Mouse (Mus musculus): ENCODE data around the gene D17H6S53E. TPM values are rescaled to one million over a fixed set of nuclear protein-coding genes. Genes with fewer than 3 reads are reported as not detected.

The D17H6S53E gene
- polyA plus RNA-seq, 1 experiment from 2014 or later: 9.4 TPM

DNA sequence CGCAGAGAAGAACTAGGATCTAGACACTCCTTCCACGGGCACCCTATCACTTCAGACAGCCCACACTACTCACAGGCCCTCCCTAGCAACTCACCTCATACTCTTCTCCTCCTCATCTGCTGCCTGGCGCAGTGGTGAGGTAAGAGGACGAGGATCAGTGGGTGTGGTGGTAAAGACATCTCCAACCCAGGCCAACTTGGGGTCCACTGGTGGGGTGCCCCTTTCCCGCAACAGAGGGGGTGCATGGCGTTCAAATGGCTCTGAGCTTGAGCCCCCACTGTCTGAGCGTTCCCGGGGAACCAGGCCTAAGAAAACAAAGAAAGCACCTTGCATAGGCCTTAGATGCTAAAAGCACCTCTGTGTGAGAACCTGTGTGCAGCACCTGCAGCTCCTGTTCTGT, 31.1 kb downstream of the D17H6S53E start:
- Histone ChIP-seq H3K9ac (replicated peaks) (no peak overlapping the region), H3K4me1 (replicated peaks) (peaks cover 12% of the 10 kb centered on the region), H3K36me3 (peaks cover 100% of the 10 kb centered on the region), H3K9me3 (no peaks in the 10 kb centered on the region), H3K27ac (no peak overlapping the region), H3K4me2 (replicated peaks) (no peak overlapping the region), H3K27me3 (no peaks in the 10 kb centered on the region), H3K4me3 (replicated peaks) (no peak overlapping the region)
- WGBS: 96% methylated on average over 8 of the region's 8 CpGs
- no peak for ATAC-seq

DNA sequence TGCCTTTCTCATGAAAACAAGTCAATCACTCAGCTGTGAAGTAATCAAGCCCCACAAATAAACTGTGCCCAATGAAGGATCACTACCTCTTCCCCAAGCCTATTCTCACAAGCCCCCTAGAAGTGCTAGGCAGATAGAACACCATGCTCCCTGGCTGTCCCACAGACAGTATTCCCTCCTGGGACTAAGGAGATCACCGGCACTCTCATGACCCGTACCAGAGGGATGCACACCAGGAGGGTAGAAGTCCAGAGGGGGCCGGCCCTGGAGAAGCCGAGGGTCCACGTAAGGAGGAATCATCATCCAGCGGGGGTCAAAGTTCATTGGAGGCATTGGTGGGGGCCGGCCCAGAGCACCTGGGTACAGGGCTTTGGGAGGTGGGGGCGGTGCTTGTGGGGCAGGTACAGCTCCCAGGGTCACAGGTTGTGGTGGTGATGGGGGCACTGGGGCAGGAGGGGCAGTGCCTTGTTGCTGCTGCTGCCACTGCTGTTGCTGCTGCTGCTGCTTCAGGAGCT, 31.5 kb downstream of the D17H6S53E start:
- Histone ChIP-seq H3K4me3 (replicated peaks) (no peak overlapping the region), H3K4me2 (replicated peaks) (no peak overlapping the region), H3K9ac (replicated peaks) (no peak overlapping the region), H3K27ac (no peak overlapping the region), H3K27me3 (no peaks in the 10 kb centered on the region), H3K4me1 (replicated peaks) (peaks cover 16% of the 10 kb centered on the region), H3K9me3 (no peaks in the 10 kb centered on the region), H3K36me3 (peaks cover 95% of the 10 kb centered on the region)
- WGBS: 90% methylated on average over 8 of the region's 8 CpGs
- ATAC-seq: no peak

DNA sequence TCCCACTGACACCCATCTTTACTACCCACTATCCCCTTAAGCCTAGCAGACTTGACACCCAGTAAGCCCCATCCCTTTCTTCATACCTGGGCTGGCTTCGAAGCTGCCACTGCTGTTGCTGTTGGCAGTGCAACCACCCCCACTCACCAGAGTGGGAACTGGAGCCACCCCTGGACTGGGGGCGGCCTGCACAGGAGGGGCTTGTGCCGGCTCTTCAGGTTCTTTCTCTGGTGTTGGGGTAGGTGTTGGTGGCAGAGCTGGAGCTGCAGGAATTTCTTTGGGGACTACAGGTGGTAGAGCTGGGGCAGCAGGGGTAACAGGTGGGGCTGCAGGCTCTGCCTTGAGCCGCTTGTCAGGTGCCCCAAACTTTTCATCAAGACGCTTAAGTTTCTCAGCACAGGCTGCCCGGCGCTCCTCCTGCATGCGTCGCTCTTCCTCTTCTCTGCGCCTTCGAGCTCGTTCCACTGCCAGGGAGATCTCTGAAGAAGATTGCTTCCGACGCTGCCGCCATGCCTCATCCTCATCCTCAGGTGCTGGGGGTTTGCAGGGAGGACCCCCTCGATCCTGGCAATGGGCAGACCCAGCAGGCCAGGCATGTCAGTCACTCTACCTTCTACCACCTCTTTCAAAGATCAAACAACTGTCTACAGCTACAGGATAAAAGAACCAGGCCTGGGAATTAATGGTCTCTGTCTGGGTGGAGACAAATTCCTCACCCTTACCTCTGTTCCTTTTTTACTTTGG, 32.8 kb downstream of the D17H6S53E start:
- no peak for ATAC-seq
- Histone ChIP-seq H3K4me1 (replicated peaks) (peaks cover 24% of the 10 kb centered on the region), H3K4me3 (replicated peaks) (no peak overlapping the region), H3K4me2 (replicated peaks) (no peak overlapping the region), H3K27ac (no peak overlapping the region), H3K9me3 (no peaks in the 10 kb centered on the region), H3K36me3 (peaks cover 82% of the 10 kb centered on the region), H3K27me3 (no peaks in the 10 kb centered on the region), H3K9ac (replicated peaks) (peak overlapping the region; percentile 42; the same call in 1 of the 2 replicates)
- WGBS: 96% methylated on average over 16 of the region's 16 CpGs

DNA sequence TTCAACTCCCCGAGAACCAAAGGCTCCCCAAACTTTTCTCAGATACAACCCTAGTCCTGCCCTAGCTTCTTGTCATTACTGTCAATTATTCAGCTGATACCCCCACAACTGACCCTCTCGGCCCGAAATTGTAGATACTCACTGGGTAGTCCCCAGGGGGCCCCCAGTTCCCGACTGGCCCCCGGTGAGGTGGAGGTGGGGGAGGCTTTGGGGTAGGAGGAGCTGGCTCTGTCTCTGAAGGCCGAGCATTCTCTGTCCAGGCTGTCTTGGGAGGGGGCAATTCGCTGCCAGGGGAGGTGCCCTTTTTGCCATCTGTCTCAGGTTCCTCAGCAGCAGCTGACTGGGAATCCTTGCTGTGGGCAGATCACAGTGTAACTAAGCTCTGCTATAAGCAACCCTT, 33.5 kb downstream of the D17H6S53E start:
- Histone ChIP-seq H3K9me3 (no peaks in the 10 kb centered on the region), H3K4me2 (replicated peaks) (no peak overlapping the region), H3K4me3 (replicated peaks) (no peak overlapping the region), H3K9ac (replicated peaks) (no peak overlapping the region), H3K27me3 (no peaks in the 10 kb centered on the region), H3K4me1 (replicated peaks) (peaks cover 24% of the 10 kb centered on the region), H3K27ac (no peak overlapping the region), H3K36me3 (peaks cover 76% of the 10 kb centered on the region)
- 85% methylated on average over 7 of the region's 7 CpGs for WGBS
- no peak for ATAC-seq

DNA sequence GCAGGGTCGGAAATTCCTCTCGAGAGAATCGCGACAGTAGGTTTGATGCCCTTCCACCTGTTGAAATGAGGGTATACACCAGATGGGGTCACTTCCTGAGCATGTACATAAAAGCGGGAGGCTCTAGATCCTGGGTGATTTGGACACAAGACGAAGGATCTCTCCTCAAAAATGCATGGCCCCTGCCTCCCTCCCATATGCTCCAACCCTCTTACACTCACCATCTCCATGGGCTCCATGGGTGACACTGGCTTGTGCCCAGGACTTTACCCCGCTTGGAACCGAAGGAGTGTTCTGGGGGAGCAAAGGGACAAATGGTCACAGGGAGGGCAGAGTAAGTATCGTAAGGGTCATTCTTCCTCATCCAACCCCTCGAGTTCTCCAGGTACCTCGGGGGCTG, 35.2 kb downstream of the D17H6S53E start:
- peaks cover 58% of the 10 kb centered on the region for H3K36me3 ChIP-seq
- H3K4me1 ChIP-seq (replicated peaks): peaks cover 33% of the 10 kb centered on the region
- WGBS: 89% methylated on average over 11 of the region's 11 CpGs
- no peaks in the 10 kb centered on the region for H3K9me3 ChIP-seq
- H3K9ac ChIP-seq (replicated peaks): 0 out of 2 replicates have a peak overlapping the region, but pooled peaks have one; percentile 100
- H3K4me2 ChIP-seq (replicated peaks): peak overlapping the region; percentile 91; the same call in 1 of the 2 replicates
- H3K27ac ChIP-seq: no peak overlapping the region
- H3K4me3 ChIP-seq (replicated peaks): 0 out of 2 replicates have a peak overlapping the region, but pooled peaks have one; percentile 99
- no peaks in the 10 kb centered on the region for H3K27me3 ChIP-seq
- no peak for ATAC-seq

DNA sequence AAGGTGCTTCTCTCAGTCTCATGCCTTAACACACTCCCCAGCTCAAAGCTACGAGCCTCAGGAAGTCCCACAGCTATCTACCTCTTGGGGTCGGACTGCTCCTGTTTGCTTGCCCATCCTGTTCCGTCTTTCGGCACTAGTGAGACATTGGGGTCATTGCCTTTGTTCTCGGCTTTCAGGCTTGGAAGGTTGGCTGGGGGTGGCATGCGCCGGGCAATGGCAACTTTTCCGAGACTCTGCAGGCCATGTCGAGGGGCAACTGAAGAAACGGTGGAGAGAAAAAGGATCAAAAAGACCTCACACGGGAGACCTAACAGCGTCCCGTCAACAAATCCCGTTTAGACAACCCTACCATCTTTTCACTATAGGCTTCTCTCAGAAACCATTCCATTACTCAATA, 35.9 kb downstream of the D17H6S53E start:
- peaks cover 51% of the 10 kb centered on the region for H3K36me3 ChIP-seq
- no peaks in the 10 kb centered on the region for H3K27me3 ChIP-seq
- H3K4me2 ChIP-seq (replicated peaks): peak overlapping the region; percentile 91
- peak overlapping the region; percentile 100 for H3K9ac ChIP-seq (replicated peaks)
- peak overlapping the region; percentile 99 for H3K4me3 ChIP-seq (replicated peaks)
- peaks cover 35% of the 10 kb centered on the region for H3K4me1 ChIP-seq (replicated peaks)
- no peak overlapping the region for H3K27ac ChIP-seq
- WGBS: 73% methylated on average over 14 of the region's 14 CpGs
- no peaks in the 10 kb centered on the region for H3K9me3 ChIP-seq
- ATAC-seq: no peak

DNA sequence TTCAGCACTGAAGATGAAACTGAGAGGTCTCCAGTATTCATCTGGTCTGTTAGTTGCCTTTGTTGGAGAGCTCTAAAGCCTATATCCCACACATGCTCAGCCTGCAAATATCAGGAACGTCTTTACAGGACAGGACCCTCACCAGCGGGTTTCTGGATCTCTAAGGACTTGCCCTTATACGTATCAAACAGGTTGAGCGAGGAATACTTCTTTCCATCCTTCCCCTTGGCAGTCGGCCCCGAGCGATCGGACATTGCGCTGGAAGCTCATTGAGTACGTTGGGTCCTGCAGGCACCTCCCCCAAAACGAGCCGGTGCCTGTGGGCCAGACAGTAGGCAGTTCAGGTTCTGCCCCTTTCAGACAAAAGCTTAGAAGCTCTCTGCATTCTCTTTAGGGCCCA, 36.6 kb downstream of the D17H6S53E start:
- peaks cover 45% of the 10 kb centered on the region for H3K36me3 ChIP-seq
- no peaks in the 10 kb centered on the region for H3K9me3 ChIP-seq
- WGBS: 51% methylated on average over 12 of the region's 12 CpGs
- peak overlapping the region; percentile 91 for H3K4me2 ChIP-seq (replicated peaks)
- H3K27me3 ChIP-seq: no peaks in the 10 kb centered on the region
- peak overlapping the region; percentile 99 for H3K4me3 ChIP-seq (replicated peaks)
- ATAC-seq: no peak
- H3K4me1 ChIP-seq (replicated peaks): peaks cover 35% of the 10 kb centered on the region
- H3K9ac ChIP-seq (replicated peaks): peak overlapping the region; percentile 100
- peak overlapping the region; percentile 14 for H3K27ac ChIP-seq

DNA sequence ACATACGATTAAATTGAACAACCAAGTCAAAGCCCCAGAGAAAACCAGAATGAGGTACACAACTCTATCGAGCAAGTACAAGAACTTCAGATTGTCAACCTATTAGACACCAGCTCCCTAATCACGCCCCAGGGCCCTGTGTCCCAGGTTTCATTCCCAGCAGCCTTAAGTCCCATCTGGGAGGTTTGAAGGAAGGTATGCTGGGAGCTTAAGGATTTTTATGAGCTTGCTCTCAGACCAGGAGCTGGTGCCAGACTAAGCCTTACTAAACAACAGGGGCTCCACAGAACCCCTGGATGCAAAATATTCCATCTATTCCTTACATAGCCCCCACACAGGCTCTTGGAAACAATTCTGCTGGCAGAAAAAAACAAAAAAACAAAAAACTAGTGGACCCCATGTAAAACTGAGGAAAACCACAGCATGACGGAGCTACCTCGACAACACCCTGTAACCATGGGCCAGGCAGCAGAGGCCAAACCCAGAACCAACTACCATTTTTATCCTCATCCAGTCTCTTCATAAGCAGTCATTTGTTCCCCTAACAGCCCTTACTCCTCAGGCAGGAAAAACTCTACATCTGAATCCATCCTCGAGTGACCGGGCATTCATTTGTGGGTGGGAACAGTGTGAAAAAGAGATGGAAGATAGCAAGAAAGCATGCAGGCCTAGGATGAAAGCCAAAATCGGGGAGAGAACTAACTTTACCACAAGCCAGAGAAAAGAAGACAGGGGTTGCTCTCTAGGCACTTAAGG, 37.3 kb downstream of the D17H6S53E start:
- peak overlapping the region; percentile 100 for H3K9ac ChIP-seq (replicated peaks)
- H3K4me2 ChIP-seq (replicated peaks): peak overlapping the region; percentile 91
- H3K27me3 ChIP-seq: no peaks in the 10 kb centered on the region
- H3K27ac ChIP-seq: peak overlapping the region; percentile 97
- H3K9me3 ChIP-seq: no peaks in the 10 kb centered on the region
- ATAC-seq: no peak
- peaks cover 35% of the 10 kb centered on the region for H3K4me1 ChIP-seq (replicated peaks)
- H3K4me3 ChIP-seq (replicated peaks): peak overlapping the region; percentile 99
- WGBS: 10% methylated on average over 8 of the region's 8 CpGs
- peaks cover 37% of the 10 kb centered on the region for H3K36me3 ChIP-seq

DNA sequence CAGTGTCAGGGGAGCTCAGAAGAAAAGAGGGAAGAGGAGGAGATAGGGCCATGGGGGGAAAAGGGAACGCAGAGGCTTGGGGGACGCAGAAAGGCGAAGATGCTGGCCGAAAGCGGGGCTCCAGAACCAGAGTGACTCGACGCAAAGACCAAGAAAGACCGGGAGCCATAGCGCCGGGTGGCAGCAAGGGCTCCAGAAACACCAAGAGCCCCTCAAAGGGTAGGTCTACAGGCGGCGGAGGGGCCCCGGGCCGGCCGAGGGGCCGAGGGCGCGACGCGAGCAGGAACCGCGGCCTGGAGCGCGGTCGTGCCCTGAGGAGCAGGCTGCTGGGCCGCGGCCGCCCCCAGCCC, 38.0 kb downstream of the D17H6S53E start:
- Histone ChIP-seq H3K4me2 (replicated peaks) (peak overlapping the region; percentile 91), H3K36me3 (peaks cover 30% of the 10 kb centered on the region), H3K4me1 (replicated peaks) (peaks cover 35% of the 10 kb centered on the region), H3K27me3 (no peaks in the 10 kb centered on the region), H3K27ac (peak overlapping the region; percentile 97), H3K9ac (replicated peaks) (peak overlapping the region; percentile 100), H3K9me3 (no peaks in the 10 kb centered on the region), H3K4me3 (replicated peaks) (peak overlapping the region; percentile 99)
- no peak for ATAC-seq
- under 1% methylated on average over 27 of the region's 28 CpGs for WGBS

DNA sequence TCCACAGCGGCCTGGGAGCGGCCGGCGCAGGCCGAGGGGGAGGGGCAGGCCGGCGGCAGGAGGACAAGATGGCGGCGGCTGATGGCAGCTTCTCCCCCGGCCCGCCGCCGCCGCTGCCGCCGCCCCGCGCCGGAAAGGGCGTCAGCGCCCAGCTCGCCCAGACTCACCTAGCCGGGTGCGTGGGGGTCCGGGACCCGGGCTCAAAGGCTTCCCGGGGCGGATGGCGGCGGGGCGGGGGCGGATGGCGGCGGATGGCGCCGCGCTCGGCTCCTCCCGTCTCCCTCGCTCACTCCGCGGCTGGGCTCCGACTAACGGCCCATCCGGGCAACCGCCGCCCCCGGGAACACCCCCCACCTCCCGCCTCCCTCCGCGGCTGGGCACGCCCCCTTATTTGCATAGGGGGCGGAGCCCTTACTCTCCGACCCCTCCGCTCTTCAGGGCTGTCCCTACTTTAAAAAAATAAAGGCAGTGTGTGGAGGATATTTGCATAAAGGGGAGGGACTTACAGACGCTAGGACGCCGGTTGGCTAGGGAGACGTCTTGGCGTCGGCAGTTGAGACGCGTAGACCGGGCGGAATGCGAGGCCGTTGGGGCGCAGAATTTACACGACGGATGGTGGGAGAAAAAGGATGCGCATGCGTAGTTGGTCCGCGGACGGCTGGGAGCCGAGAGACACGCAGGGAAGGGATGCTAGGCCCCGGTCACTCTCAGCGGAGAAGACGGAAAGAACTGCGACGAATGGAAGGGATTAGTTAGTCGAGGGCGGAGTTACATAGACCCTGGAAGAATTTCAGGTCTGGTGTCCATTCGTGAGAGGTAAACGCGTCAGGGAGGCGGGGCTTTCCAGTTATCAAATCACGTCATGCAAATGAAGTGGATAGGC, 38.6 kb downstream of the D17H6S53E start, which contains the start of gene Prrc2a:
Gene Prrc2a, minus strand, starts transcription at position 330 of the 883 bp plus-strand sequence.
- Histone ChIP-seq H3K4me3 (replicated peaks) (peak within 1 kb of the TSS; percentile 99), H3K36me3 (peaks cover 24% of the 10 kb centered on the region), H3K9ac (replicated peaks) (peak within 1 kb of the TSS; percentile 100), H3K4me2 (replicated peaks) (peak within 1 kb of the TSS; percentile 91), H3K27ac (peak within 1 kb of the TSS; percentile 97), H3K27me3 (no peaks in the 10 kb centered on the region), H3K9me3 (no peaks in the 10 kb centered on the region), H3K4me1 (replicated peaks) (peaks cover 35% of the 10 kb centered on the region)
- WGBS: under 1% methylated on average over 58 of the region's 89 CpGs
- ATAC-seq: peak; percentile 95

DNA sequence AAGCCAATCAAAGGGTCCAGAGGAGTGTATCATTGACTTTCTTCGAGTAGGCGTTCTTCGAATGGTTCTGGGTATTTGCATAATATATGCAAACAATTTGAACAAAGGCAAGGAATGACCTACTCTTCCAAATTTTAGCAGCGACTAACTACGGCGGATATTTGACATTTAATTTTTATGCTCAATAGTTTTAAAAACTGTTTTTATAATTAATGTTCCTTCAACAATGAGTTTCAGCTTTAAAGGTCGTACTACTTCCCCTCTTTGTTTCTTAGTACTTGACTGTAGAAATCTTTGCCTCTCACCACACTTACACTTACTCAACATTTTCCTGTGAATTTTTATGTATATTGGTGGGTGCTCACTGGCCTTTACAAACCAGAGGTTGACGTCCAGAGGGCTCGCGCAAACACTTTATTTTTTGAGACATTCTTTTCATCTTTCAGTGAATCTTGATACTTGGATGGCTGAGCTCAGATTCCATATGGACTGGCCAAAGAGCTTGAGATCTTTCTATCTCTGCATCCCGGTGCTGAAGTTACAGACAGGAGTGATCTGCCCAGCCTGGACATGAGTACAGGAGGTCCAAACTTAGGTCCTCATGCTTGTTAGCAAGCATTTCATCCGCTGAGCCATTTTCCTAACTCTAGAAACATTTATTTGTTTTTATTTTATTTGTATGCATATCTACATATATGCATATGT, 39.4 kb downstream of the D17H6S53E start:
- Histone ChIP-seq H3K9ac (replicated peaks) (peak overlapping the region; percentile 67), H3K4me3 (replicated peaks) (peak overlapping the region; percentile 99), H3K9me3 (no peaks in the 10 kb centered on the region), H3K27ac (peak overlapping the region; percentile 97), H3K4me1 (replicated peaks) (peaks cover 35% of the 10 kb centered on the region), H3K27me3 (no peaks in the 10 kb centered on the region), H3K4me2 (replicated peaks) (peak overlapping the region; percentile 91), H3K36me3 (peaks cover 16% of the 10 kb centered on the region)
- 24% methylated on average over 12 of the region's 12 CpGs for WGBS
- peak; percentile 83 for ATAC-seq
